Mouse (Mus musculus) stomach, embryonic 15.5 days (tissue): ENCODE measurements around the gene Pitpnm3. TPM values are rescaled to one million over a fixed set of nuclear protein-coding genes. Genes with fewer than 3 reads are reported as not detected.
"Not testable (repeated sequence)": the region's sequence is repeated elsewhere in the genome, so short reads cannot be mapped to it uniquely, and the experiment has no call there.

ENCODE experiments used
- ATAC-seq: fragments of 200-750 bp; cut with Nextera tagmentation; 2 replicates; pipeline ENCODE4 v1.8.0; 2017; ENCODE audit warnings: low read depth, moderate number of reproducible peaks, moderate TSS enrichment; ENCODE audit not compliant: insufficient read depth, low FRiP score
- H3K27ac ChIP-seq: fragments of 300-500 bp; sonication (generic); 2 replicates; pipeline ENCODE4 v1.5.1; 2015; ENCODE audit warnings: mild to moderate bottlenecking, inconsistent platforms
- H3K27me3 ChIP-seq: fragments of 300-500 bp; sonication (generic); replicated peaks from 2 replicates; pipeline ENCODE4 v1.6.1; 2015; ENCODE audit warnings: inconsistent platforms
- H3K36me3 ChIP-seq: fragments of 300-500 bp; sonication (generic); 2 replicates; pipeline ENCODE4 v1.6.1; 2015; ENCODE audit warnings: inconsistent platforms
- H3K4me1 ChIP-seq: fragments of 300-500 bp; sonication (generic); 2 replicates; pipeline ENCODE4 v1.6.1; 2015; ENCODE audit warnings: inconsistent platforms
- H3K4me2 ChIP-seq: fragments of 300-500 bp; sonication (generic); 2 replicates; pipeline ENCODE4 v1.6.1; 2015; ENCODE audit warnings: mild to moderate bottlenecking, inconsistent platforms
- H3K4me3 ChIP-seq: fragments of 300-500 bp; sonication (generic); replicated peaks from 2 replicates; pipeline ENCODE4 v1.5.1; 2015; ENCODE audit warnings: inconsistent platforms
- H3K9ac ChIP-seq: fragments of 300-500 bp; sonication (generic); 2 replicates; pipeline ENCODE4 v1.6.1; 2015; ENCODE audit warnings: inconsistent platforms
- H3K9me3 ChIP-seq: fragments of 300-500 bp; sonication (generic); 2 replicates; pipeline ENCODE4 v1.6.1; 2016; ENCODE audit warnings: inconsistent platforms
- WGBS: fragments of 180-500 bp; shearing (Covaris S2); methylation state at CpG from one replicate; pipeline ENCODE4 v1.1.7; 2015; 5-methylcytosine and 5-hydroxymethylcytosine counted together
- polyA plus RNA-seq: library from polyadenylated mRNA; unstranded; fragments of >200 nt; fragmentation: Nextera tagmentation; extraction: Ambion mirVana; gene quantifications from 2 replicates; pipeline ENCODE4 v1.2.1, GENCODE M21; 2015

The Pitpnm3 gene
- 0.53 and 0.64 TPM in 2 replicates for polyA plus RNA-seq

GRCm38 (mm10) chr11:72135383-72136158, at the start of gene Pitpnm3:
Gene Pitpnm3, minus strand, starts transcription at chr11:72135778.
- Histone ChIP-seq H3K27me3 (peaks cover 26% of the 10 kb centered on the region), H3K4me1 (peaks cover 32% of the 10 kb centered on the region), H3K9ac (peak within 1 kb of the TSS; percentile 46), H3K9me3 (no peaks in the 10 kb centered on the region), H3K27ac (no peak within 1 kb of the TSS), H3K36me3 (no peaks in the 10 kb centered on the region), H3K4me3 (peak within 1 kb of the TSS; percentile 56), H3K4me2 (peak within 1 kb of the TSS; percentile 97)
- 1% methylated on average over 97 of the region's 107 CpGs for WGBS
- ATAC-seq: no peak

GRCm38 (mm10) chr11:72184252-72184651, 48.7 kb upstream of the Pitpnm3 start:
- H3K9me3 ChIP-seq: no peaks in the 10 kb centered on the region
- H3K36me3 ChIP-seq: peaks cover 14% of the 10 kb centered on the region
- no peak overlapping the region for H3K4me3 ChIP-seq
- H3K27ac ChIP-seq: no peak overlapping the region
- no peak for ATAC-seq
- no peak overlapping the region for H3K9ac ChIP-seq
- no peaks in the 10 kb centered on the region for H3K27me3 ChIP-seq
- 60% methylated on average over 4 of the region's 4 CpGs for WGBS
- no peaks in the 10 kb centered on the region for H3K4me1 ChIP-seq
- no peak overlapping the region for H3K4me2 ChIP-seq

DNA sequence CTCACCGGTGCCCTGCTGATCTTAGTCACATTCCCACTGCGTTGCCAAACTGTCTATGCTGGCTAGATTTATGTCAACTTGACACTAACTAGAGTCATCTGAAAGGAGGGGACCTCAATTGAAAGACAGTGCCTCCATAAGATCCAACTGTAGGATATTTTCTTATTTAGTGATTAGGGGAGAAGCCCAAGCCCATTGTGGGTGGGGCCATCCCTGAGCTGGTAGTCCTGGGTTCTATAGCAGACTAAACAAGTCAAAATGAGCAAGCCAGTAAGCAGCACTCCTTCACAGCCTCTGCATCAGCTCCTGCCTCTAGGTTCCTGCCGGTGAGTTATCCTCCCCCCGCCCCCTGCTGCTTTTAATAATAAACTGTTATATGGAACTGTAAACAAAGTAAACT, 45.6 kb upstream of the Pitpnm3 start:
- Histone ChIP-seq H3K4me1 (no peaks in the 10 kb centered on the region), H3K4me2 (no peak overlapping the region), H3K9me3 (no peaks in the 10 kb centered on the region), H3K9ac (no peak overlapping the region), H3K27me3 (no peaks in the 10 kb centered on the region), H3K4me3 (no peak overlapping the region), H3K36me3 (peaks cover 18% of the 10 kb centered on the region), H3K27ac (no peak overlapping the region)
- 83% methylated on average over 4 of the region's 4 CpGs for WGBS
- ATAC-seq: no peak

- Histone ChIP-seq H3K9me3 (no peaks in the 10 kb centered on the region), H3K36me3 (peaks cover 23% of the 10 kb centered on the region), H3K27me3 (no peaks in the 10 kb centered on the region), H3K9ac (no peak overlapping the region), H3K4me2 (no peak overlapping the region), H3K4me3 (no peak overlapping the region), H3K4me1 (no peaks in the 10 kb centered on the region), H3K27ac (no peak overlapping the region)
- WGBS: 86% methylated on average over 5 of the region's 5 CpGs
- ATAC-seq: no peak
Observed at GRCm38 (mm10) chr11:72180556-72180955, 45.0 kb upstream of the Pitpnm3 start.

- WGBS: 74% methylated on average over 3 of the region's 3 CpGs
- Histone ChIP-seq H3K27ac (no peak overlapping the region), H3K4me3 (no peak overlapping the region), H3K9me3 (no peaks in the 10 kb centered on the region), H3K36me3 (peaks cover 36% of the 10 kb centered on the region), H3K4me2 (no peak overlapping the region), H3K4me1 (no peaks in the 10 kb centered on the region), H3K27me3 (no peaks in the 10 kb centered on the region), H3K9ac (no peak overlapping the region)
- no peak for ATAC-seq
Observed at GRCm38 (mm10) chr11:72176553-72176952, 41.0 kb upstream of the Pitpnm3 start.

DNA sequence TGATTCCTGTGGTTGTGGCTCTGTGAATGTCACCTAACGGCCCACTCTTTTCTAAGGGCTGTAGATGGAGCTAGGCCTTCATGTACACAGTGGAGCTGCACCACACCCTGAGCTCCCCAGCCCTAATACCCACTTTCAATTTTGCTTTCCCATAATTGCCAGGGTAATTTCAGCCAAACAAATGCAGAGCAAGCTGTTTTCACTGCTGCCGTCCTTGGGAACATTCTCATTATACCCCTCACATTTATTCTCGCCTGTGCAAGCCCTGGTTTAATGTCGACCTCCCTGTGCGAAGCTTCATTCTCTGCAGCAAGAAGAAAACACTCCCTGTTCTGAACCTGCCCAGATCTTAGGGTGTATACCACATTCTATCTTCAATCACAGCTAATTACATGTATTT, 40.4 kb upstream of the Pitpnm3 start:
- Histone ChIP-seq H3K4me1 (no peaks in the 10 kb centered on the region), H3K27me3 (no peaks in the 10 kb centered on the region), H3K4me2 (no peak overlapping the region), H3K27ac (no peak overlapping the region), H3K9me3 (no peaks in the 10 kb centered on the region), H3K9ac (no peak overlapping the region), H3K4me3 (no peak overlapping the region), H3K36me3 (peaks cover 31% of the 10 kb centered on the region)
- WGBS: 82% methylated on average over 5 of the region's 5 CpGs
- ATAC-seq: no peak

GRCm38 (mm10) chr11:72174721-72175120, 39.1 kb upstream of the Pitpnm3 start:
- Histone ChIP-seq H3K36me3 (peaks cover 31% of the 10 kb centered on the region), H3K4me3 (no peak overlapping the region), H3K9me3 (no peaks in the 10 kb centered on the region), H3K4me2 (no peak overlapping the region), H3K9ac (no peak overlapping the region), H3K27ac (no peak overlapping the region), H3K4me1 (no peaks in the 10 kb centered on the region), H3K27me3 (no peaks in the 10 kb centered on the region)
- WGBS: 93% methylated on average over 6 of the region's 6 CpGs
- ATAC-seq: no peak

DNA sequence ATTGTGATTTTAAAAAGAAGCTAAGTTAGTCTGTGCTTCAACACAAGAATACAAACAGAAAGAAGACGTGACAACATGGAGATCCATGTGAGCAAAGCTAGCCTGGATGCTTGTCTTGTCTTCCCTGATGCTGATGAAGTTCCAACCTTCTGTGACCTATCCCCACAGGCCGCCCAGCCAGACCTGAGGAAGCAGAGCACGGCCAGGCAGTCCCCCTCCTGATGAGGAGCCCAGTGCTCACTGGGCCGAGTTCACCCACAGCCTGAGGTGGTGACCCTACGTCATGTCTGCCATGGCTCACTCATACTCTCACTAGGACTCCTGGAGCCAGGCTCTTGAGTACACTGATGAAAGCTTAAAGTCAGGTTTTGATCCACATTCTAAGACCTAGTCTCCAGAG, 37.9 kb upstream of the Pitpnm3 start:
- no peak overlapping the region for H3K27ac ChIP-seq
- no peak for ATAC-seq
- H3K4me3 ChIP-seq: no peak overlapping the region
- no peaks in the 10 kb centered on the region for H3K27me3 ChIP-seq
- 86% methylated on average over 5 of the region's 5 CpGs for WGBS
- no peaks in the 10 kb centered on the region for H3K4me1 ChIP-seq
- H3K4me2 ChIP-seq: no peak overlapping the region
- H3K9me3 ChIP-seq: no peaks in the 10 kb centered on the region
- H3K36me3 ChIP-seq: peaks cover 31% of the 10 kb centered on the region
- no peak overlapping the region for H3K9ac ChIP-seq

GRCm38 (mm10) chr11:72171906-72172305, 36.3 kb upstream of the Pitpnm3 start:
- ATAC-seq: not testable (repeated sequence)
- WGBS: 74% methylated on average over 4 of the region's 4 CpGs

GRCm38 (mm10) chr11:72169871-72170270, 34.3 kb upstream of the Pitpnm3 start:
- ATAC-seq: no peak
- 80% methylated on average over 4 of the region's 4 CpGs for WGBS
- no peaks in the 10 kb centered on the region for H3K4me1 ChIP-seq
- H3K27me3 ChIP-seq: no peaks in the 10 kb centered on the region
- H3K4me2 ChIP-seq: no peak overlapping the region
- H3K9ac ChIP-seq: no peak overlapping the region
- no peak overlapping the region for H3K4me3 ChIP-seq
- no peak overlapping the region for H3K27ac ChIP-seq
- H3K36me3 ChIP-seq: peaks cover 14% of the 10 kb centered on the region; the same call in 1 of the 2 replicates
- H3K9me3 ChIP-seq: no peaks in the 10 kb centered on the region

More at GRCm38 (mm10) chr11:72171906-72172305, 36.3 kb upstream of the Pitpnm3 start:
- H3K36me3 ChIP-seq: peaks cover 22% of the 10 kb centered on the region; the same call in 1 of the 2 replicates
- not testable (repeated sequence) for H3K27ac ChIP-seq, H3K9ac ChIP-seq, H3K9me3 ChIP-seq, H3K4me2 ChIP-seq, H3K4me1 ChIP-seq, H3K4me3 ChIP-seq, H3K27me3 ChIP-seq

DNA sequence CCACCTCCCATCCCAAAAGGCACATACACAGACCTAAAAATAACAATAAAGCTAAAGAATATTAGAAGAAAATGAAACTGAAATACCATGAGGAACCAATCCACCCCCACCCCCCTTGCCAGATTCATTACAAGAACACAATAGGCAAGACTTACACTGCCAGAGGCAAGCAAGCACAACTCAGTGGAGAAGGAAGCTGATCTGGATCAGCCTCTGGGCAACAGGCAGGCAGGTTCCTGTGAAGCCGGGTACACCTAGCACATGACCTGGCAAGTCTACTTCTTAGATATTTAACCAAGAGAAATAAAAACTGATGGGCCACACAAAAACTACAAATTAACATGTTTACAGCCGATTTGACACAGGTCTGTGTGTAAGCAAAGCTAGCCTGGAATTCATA, 27.6 kb upstream of the Pitpnm3 start:
- 86% methylated on average over 2 of the region's 2 CpGs for WGBS
- Histone ChIP-seq H3K9ac (no peak overlapping the region), H3K4me3 (no peak overlapping the region), H3K27ac (no peak overlapping the region), H3K9me3 (no peaks in the 10 kb centered on the region), H3K36me3 (peaks cover 10% of the 10 kb centered on the region; the same call in 1 of the 2 replicates), H3K27me3 (no peaks in the 10 kb centered on the region), H3K4me2 (no peak overlapping the region), H3K4me1 (no peaks in the 10 kb centered on the region)
- no peak for ATAC-seq

DNA sequence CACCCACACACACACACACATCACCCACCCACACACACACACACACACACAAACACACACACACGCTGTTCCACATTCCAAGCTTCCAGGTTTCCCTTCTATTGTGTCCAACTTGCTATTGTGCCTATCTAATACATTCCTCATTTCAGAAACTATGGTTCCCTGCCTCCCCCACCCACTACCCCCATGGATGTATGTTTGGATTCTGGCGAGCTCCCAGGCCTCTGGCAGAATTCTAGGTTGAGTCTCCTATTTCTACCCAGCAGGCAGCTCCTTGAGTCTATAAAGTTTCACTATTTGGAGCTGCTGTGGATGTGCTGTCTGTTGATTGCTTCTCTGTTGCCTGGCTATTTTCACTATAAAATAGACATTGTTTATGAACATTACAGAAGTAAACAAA, 21.0 kb upstream of the Pitpnm3 start:
- Histone ChIP-seq H3K27me3 (no peaks in the 10 kb centered on the region), H3K27ac (peak overlapping the region; percentile 40; the same call in 1 of the 2 replicates), H3K4me2 (no peak overlapping the region), H3K36me3 (0 out of 2 replicates have a peak, but pooled peaks cover 4% of the 10 kb centered on the region), H3K9ac (no peak overlapping the region), H3K4me3 (no peak overlapping the region), H3K9me3 (no peaks in the 10 kb centered on the region), H3K4me1 (0 out of 2 replicates have a peak, but pooled peaks cover 2% of the 10 kb centered on the region)
- 52% methylated on average over 2 of the region's 2 CpGs for WGBS
- ATAC-seq: no peak
